Mouse (Mus musculus): ENCODE results near the gene Tomm70a. TPM values are rescaled to one million over a fixed set of nuclear protein-coding genes. Genes with fewer than 3 reads are reported as not detected.

The Tomm70a gene
- polyA plus RNA-seq, 1 experiment from 2014 or later = 31.0 TPM

GRCm38 (mm10) chr16:57197281-57197680, 75.8 kb downstream of the Tomm70a start:
- Histone ChIP-seq H3K9me3 (ENCODE audit: control insufficient read depth, low read length) (no peaks in the 10 kb centered on the region), H3K36me3 (ENCODE audit: control insufficient read depth, insufficient read depth, low read length) (peaks cover 9% of the 10 kb centered on the region), H3K4me3 (ENCODE audit: low read length) (no peak overlapping the region), H3K27me3 (ENCODE audit: control insufficient read depth, insufficient read depth, low read depth, low read length) (no peaks in the 10 kb centered on the region), H3K4me1 (replicated peaks; ENCODE audit: control insufficient read depth, insufficient read depth, low read length) (no peaks in the 10 kb centered on the region), H3K4me2 (ENCODE audit: low read depth, low read length) (no peak overlapping the region), H3K9ac (ENCODE audit: low read length) (no peak overlapping the region), H3K27ac (ENCODE audit: low read length) (no peak overlapping the region)
- 60% methylated on average over 3 of the region's 3 CpGs for WGBS
- ATAC-seq (ENCODE audit: low read depth) = no peak

Other genes starting within 250 kb of the Tomm70a start
- gene Tmem45a, start 235.5 kb upstream of the Tomm70a start, polyA plus RNA-seq (2015; fragmentation: Nextera tagmentation; extraction: Ambion mirVana) = 42.5 and 46.9 TPM in 2 replicates
- 0.40 TPM in 1 of 2 replicates, not detected in the other for gene Lnp1, start 193.6 kb upstream of the Tomm70a start, polyA plus RNA-seq (2015; fragmentation: Nextera tagmentation; extraction: Ambion mirVana)
- gene Tmem45a2, start 50.3 kb upstream of the Tomm70a start, polyA plus RNA-seq (2015; fragmentation: Nextera tagmentation; extraction: Ambion mirVana) = 0.06 TPM in 1 of 2 replicates, not detected in the other
- gene Nit2, start 45.6 kb downstream of the Tomm70a start, polyA plus RNA-seq (2015; fragmentation: Nextera tagmentation; extraction: Ambion mirVana) = 65.5 and 68.4 TPM in 2 replicates
- gene Tbc1d23, start 109.8 kb downstream of the Tomm70a start, polyA plus RNA-seq (2015; fragmentation: Nextera tagmentation; extraction: Ambion mirVana) = 24.0 and 25.0 TPM in 2 replicates
- gene Tmem30c, start 171.2 kb downstream of the Tomm70a start, polyA plus RNA-seq (2015; fragmentation: Nextera tagmentation; extraction: Ambion mirVana) = 0.13 TPM in 1 of 2 replicates, not detected in the other
- 28.0 and 32.6 TPM in 2 replicates for gene Filip1l, start 231.4 kb downstream of the Tomm70a start, polyA plus RNA-seq (2015; fragmentation: Nextera tagmentation; extraction: Ambion mirVana)

All from lung, embryonic 16.5 days (tissue).